Mouse (Mus musculus) erythroblast, embryonic 14.5 days (primary cell): ENCODE measurements around the gene Rnf17.

Experiments
- GATA1 ChIP-seq: IDR thresholded peaks from 2 replicates; pipeline ENCODE4 v1.6.1; 2012; ENCODE audit warnings: low read length, inconsistent platforms, mixed read lengths
- TAL1 ChIP-seq: IDR thresholded peaks from 3 replicates; pipeline ENCODE4 v1.6.1; 2012; ENCODE audit warnings: low read length, inconsistent platforms, mixed read lengths

- TF ChIP-seq TAL1 (no peak), GATA1 (no peak)
These were observed 59.7 kb downstream of the Rnf17 start for GRCm38 (mm10) chr14:56462090-56462489.
